Mouse (Mus musculus) embryonic facial prominence, embryonic 15.5 days (tissue): ENCODE data around the gene Cnppd1. TPM values are rescaled to one million over a fixed set of nuclear protein-coding genes. Genes with fewer than 3 reads are reported as not detected.

ENCODE experiments used
- ATAC-seq: fragments of 200-750 bp; cut with Nextera tagmentation; 2 replicates; pipeline ENCODE4 v1.8.0; 2017; ENCODE audit warnings: low read depth, moderate TSS enrichment; ENCODE audit not compliant: insufficient number of reproducible peaks, low FRiP score, low TSS enrichment
- H3K27ac ChIP-seq: fragments of 300-500 bp; sonication (generic); replicated peaks from 2 replicates; pipeline ENCODE4 v1.5.1; 2015; ENCODE audit warnings: mild to moderate bottlenecking, inconsistent platforms
- H3K27me3 ChIP-seq: fragments of 300-500 bp; sonication (generic); 2 replicates; pipeline ENCODE4 v1.6.1; 2015; ENCODE audit warnings: inconsistent platforms
- H3K36me3 ChIP-seq: fragments of 300-500 bp; sonication (generic); 2 replicates; pipeline ENCODE4 v1.6.1; 2015; ENCODE audit warnings: mild to moderate bottlenecking, inconsistent platforms
- H3K4me1 ChIP-seq: fragments of 300-500 bp; sonication (generic); 2 replicates; pipeline ENCODE4 v1.6.1; 2015; ENCODE audit warnings: inconsistent platforms
- H3K4me2 ChIP-seq: fragments of 300-500 bp; sonication (generic); replicated peaks from 2 replicates; pipeline ENCODE4 v1.6.1; 2015; ENCODE audit warnings: mild to moderate bottlenecking, inconsistent platforms
- H3K4me3 ChIP-seq: fragments of 300-500 bp; sonication (generic); replicated peaks from 2 replicates; pipeline ENCODE4 v1.5.1; 2015; ENCODE audit warnings: mild to moderate bottlenecking, inconsistent platforms
- H3K9ac ChIP-seq: fragments of 300-500 bp; sonication (generic); 2 replicates; pipeline ENCODE4 v1.6.1; 2015; ENCODE audit warnings: inconsistent platforms
- H3K9me3 ChIP-seq: fragments of 300-500 bp; sonication (generic); replicated peaks from 2 replicates; pipeline ENCODE4 v1.6.1; 2016; ENCODE audit warnings: inconsistent platforms
- WGBS: fragments of 180-500 bp; shearing (Covaris S2); methylation state at CpG from one replicate; pipeline ENCODE4 v1.1.7; 2015; 5-methylcytosine and 5-hydroxymethylcytosine counted together
- polyA plus RNA-seq: library from polyadenylated mRNA; unstranded; fragments of >200 nt; fragmentation: Nextera tagmentation; extraction: Ambion mirVana; gene quantifications from 2 replicates; pipeline ENCODE4 v1.2.1, GENCODE M21; 2015

The Cnppd1 gene
- polyA plus RNA-seq, 1 experiment from 2014 or later = 45.3 TPM

DNA sequence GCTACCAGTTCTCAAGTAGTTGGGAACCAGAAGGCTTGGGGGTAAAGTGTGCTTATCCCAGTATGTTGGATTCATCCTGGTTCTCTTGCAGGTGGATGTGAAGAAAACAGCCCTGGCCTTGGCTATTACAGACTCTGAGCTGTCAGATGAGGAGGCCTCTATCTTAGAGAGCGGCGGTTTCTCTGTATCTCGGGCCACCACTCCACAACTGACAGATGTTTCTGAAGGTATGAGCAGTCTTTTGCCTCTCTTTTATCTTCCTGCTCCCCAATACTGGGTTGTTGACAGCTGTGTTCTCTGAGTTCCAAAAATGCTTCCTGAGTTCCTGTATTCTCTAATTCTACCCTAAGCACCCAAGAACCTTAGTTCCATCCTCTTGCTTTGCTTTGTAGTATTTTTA is 3.1 kb upstream of the Cnppd1 start:
- Histone ChIP-seq H3K4me1 (peaks cover 22% of the 10 kb centered on the region), H3K9ac (no peak overlapping the region), H3K4me2 (no peak overlapping the region), H3K9me3 (no peaks in the 10 kb centered on the region), H3K36me3 (peaks cover 56% of the 10 kb centered on the region), H3K27me3 (no peaks in the 10 kb centered on the region), H3K27ac (no peak overlapping the region), H3K4me3 (no peak overlapping the region)
- WGBS = 95% methylated on average over 3 of the region's 3 CpGs
- no peak for ATAC-seq

DNA sequence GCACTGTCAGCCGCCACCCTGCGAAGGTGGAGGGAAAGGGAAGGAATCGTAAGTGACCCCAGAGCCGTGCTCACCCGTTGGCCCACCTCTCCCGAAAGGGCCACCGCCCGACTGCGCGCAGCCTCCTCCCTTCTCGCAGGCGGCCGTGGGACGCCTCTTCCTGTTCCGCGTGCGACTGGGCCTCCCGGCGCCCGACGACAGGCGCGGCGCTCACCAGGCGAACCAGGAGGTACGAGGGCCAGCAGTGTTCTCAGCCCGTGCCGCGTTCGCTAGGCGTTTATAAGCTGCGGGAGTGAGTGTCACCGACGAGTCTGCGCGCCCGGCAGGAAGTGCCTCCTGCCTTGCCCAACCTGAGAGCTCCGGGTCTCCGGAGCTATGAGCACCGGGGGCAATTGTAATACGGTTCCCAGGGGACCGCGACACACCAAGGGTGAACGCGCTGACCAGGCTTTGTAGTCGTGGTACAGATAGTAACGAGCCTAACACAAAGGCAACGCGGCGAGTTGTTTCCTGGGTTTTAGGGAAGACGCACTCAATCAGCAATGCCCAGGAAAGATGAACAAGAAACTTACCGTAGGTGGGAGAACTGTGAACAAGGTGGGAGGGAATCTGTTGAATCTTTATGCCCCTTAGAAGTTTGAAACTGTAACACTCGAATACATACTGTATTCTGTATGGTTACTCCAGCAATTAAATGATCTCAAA is 873 bp downstream of the Cnppd1 start:
- no peaks in the 10 kb centered on the region for H3K9me3 ChIP-seq
- peak overlapping the region; percentile 90 for H3K4me3 ChIP-seq
- peaks cover 58% of the 10 kb centered on the region for H3K36me3 ChIP-seq
- H3K27ac ChIP-seq = peak overlapping the region; percentile 97
- ATAC-seq = 0 out of 2 replicates have a peak, but pooled peaks have one; percentile 13
- no peaks in the 10 kb centered on the region for H3K27me3 ChIP-seq
- H3K4me2 ChIP-seq = peak overlapping the region; percentile 90
- WGBS = under 1% methylated on average over 53 of the region's 53 CpGs
- peak overlapping the region; percentile 93 for H3K9ac ChIP-seq
- H3K4me1 ChIP-seq = peaks cover 33% of the 10 kb centered on the region

DNA sequence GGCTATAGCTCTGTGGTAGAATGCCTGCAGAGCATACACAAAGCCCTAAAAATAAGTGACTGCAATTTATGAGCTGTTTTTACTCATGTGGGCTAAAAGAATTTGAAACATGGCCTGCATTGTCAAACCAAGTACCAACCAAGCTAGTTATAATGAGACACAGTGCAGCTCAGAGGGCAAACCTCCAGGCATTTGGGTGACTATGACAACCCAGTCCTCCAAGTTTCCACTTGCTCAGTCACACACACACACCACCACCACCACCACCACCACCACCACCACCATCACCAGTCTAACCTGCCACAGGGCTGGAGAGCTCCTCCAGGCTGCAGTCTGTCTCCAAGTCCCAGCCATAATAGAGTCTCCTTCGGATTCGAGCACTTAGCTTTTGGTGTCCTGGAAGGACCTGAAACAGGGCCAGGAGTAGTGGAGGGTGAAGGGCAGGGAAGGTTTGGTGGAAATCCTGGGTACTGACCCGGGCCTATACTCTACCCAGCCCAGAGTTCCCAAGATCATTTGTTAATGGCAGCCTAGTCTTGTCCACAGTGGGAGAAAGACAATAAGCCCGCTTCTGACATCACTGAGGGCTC is 1.8 kb downstream of the Cnppd1 start:
- H3K4me2 ChIP-seq = peak overlapping the region; percentile 90
- H3K27ac ChIP-seq = peak overlapping the region; percentile 97
- no peak for ATAC-seq
- WGBS = 50% methylated on average over 4 of the region's 4 CpGs
- H3K36me3 ChIP-seq = peaks cover 57% of the 10 kb centered on the region
- H3K27me3 ChIP-seq = no peaks in the 10 kb centered on the region
- H3K4me3 ChIP-seq = peak overlapping the region; percentile 90
- peak overlapping the region; percentile 93 for H3K9ac ChIP-seq
- H3K9me3 ChIP-seq = no peaks in the 10 kb centered on the region
- peaks cover 33% of the 10 kb centered on the region for H3K4me1 ChIP-seq

DNA sequence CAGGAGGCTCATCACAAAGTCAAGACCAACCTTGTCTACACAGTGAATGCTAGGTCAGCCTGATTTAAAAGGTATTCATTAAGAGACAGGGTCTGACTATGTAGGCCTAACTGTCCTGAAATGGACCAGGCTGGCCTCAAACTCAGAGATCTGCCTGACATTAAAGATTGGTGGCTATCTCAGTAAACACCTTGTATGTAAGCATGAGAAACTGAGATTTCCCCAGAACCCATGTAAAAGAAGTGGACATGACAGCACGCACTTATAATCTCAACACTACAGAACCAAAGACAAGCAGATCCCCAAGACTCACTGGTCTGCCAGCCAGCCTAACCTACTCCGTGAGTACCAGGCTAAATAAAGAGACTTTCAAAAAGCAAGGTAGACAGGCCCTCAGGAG is 4.1 kb downstream of the Cnppd1 start:
- 94% methylated on average over 2 of the region's 2 CpGs for WGBS

DNA sequence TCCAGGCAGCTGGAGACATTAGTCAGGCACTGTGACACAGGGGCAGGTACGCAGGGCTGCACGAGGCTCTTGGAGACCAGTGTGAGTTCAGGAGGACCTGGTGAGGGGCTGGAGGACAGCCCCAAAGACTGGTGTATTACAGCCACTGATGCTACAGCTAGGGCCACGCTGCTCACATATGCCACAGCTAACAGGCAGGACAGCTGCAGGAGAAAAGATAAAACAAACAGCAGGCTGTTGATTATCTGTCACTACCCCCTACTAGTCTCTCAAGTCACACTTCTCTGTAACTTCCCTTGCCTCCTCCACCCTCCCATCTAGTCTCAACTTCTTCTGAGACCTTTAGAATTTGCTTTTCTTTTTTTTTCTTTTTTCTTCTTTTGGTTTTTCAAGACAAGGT is 5.8 kb downstream of the Cnppd1 start:
- no peak overlapping the region for H3K27ac ChIP-seq
- ATAC-seq = no peak
- no peaks in the 10 kb centered on the region for H3K27me3 ChIP-seq
- H3K4me2 ChIP-seq = no peak overlapping the region
- H3K36me3 ChIP-seq = peaks cover 52% of the 10 kb centered on the region
- H3K4me1 ChIP-seq = peaks cover 23% of the 10 kb centered on the region
- no peaks in the 10 kb centered on the region for H3K9me3 ChIP-seq
- 72% methylated on average over 3 of the region's 3 CpGs for WGBS
- no peak overlapping the region for H3K9ac ChIP-seq
- H3K4me3 ChIP-seq = no peak overlapping the region

More for the DNA sequence above, 4.1 kb downstream of the Cnppd1 start:
- no peak for ATAC-seq
- Histone ChIP-seq H3K9me3 (no peaks in the 10 kb centered on the region), H3K4me3 (no peak overlapping the region), H3K36me3 (peaks cover 52% of the 10 kb centered on the region), H3K4me1 (peaks cover 24% of the 10 kb centered on the region), H3K4me2 (no peak overlapping the region), H3K27me3 (no peaks in the 10 kb centered on the region), H3K27ac (no peak overlapping the region), H3K9ac (no peak overlapping the region)

DNA sequence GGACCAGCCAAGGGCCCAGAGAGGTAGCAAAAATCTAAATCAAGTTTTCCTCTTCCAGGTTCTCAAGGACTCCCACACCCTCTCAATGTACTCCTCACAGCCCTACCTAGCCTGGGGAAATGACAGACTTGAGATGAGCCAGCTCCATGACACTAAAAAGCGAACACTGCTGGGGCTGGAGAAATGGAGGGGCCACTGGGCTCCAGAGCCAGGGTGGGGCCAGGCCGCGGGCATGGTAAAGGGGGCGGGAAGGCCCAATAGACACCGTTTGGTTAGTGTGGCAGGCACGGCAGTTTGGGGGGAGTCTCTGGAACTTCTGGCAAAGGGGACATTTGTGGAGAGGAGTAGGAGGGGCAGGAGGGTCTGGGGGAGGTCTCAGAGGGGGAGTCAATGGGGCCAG is 6.2 kb downstream of the Cnppd1 start:
- Histone ChIP-seq H3K9me3 (no peaks in the 10 kb centered on the region), H3K4me1 (peaks cover 23% of the 10 kb centered on the region), H3K4me3 (no peak overlapping the region), H3K4me2 (no peak overlapping the region), H3K27ac (no peak overlapping the region), H3K9ac (no peak overlapping the region), H3K27me3 (no peaks in the 10 kb centered on the region), H3K36me3 (peaks cover 52% of the 10 kb centered on the region)
- WGBS = 87% methylated on average over 6 of the region's 6 CpGs
- ATAC-seq = no peak

DNA sequence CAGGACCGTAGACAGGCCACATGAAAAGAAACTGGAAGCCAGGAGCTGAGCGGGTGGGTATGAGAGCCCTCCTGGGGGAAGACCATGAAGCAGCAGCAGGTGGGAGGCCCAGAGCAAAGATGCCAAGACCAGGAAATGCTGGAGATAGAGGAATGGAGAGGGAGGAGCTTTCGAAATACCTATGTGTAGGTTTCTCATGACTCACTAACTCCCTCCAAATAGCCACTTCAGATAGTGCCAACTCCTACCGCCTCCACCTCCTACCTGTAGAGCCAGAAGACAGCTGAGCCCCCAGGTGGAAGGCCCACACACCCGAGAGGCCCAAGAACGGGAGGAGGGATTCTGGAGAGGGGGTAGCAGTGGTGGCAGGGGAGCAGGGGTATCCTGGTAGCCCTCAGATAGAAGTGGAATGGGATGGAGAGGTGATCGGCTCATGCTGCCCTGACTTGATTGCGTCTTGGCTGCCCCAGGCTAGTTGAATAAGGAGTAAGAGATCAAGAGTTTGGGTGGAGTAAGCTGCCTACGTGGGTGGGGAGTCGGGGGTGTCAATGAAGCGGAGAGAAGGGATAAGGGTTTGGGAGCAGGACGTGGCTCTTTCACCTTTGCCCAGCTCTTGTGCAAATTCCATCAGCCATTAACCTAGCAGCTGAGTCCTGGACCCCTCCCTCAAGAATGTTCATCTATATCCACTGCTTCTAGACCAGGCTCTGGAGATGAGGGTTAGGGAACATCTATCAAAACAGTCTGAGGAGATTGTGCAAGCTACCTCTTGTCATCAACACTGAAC is 8.9 kb downstream of the Cnppd1 start, which contains the start of gene Slc23a3:
Slc23a3 (minus strand) TSS at position 470 of the 787 bp plus-strand sequence.
- Histone ChIP-seq H3K4me1 (0 out of 2 replicates have a peak, but pooled peaks cover 4% of the 10 kb centered on the region), H3K9me3 (no peaks in the 10 kb centered on the region), H3K27me3 (no peaks in the 10 kb centered on the region), H3K36me3 (peaks cover 40% of the 10 kb centered on the region), H3K4me3 (no peak within 1 kb of the TSS), H3K9ac (no peak within 1 kb of the TSS), H3K4me2 (no peak within 1 kb of the TSS), H3K27ac (no peak within 1 kb of the TSS)
- 54% methylated on average over 12 of the region's 12 CpGs for WGBS
- ATAC-seq = no peak

DNA sequence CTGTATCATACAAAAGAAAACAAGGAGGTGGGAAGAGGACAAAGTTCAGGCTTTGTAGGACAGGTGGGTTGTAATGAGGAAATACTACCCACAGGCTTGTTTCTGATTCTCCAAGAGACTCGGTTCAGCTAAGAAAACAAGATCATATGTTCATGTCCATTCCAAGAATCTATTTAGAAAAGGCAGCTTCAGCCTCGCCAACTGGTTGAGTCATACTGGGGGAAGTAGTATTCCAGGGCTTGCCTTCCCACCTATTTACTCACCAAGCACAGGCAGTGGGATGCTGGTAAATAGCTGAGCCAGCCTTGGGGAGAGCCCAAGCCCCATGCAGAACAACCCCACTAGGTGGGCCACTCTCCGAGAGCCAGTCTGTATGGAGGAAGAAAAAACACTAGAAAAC is 13.9 kb downstream of the Cnppd1 start:
- Histone ChIP-seq H3K27me3 (no peaks in the 10 kb centered on the region), H3K4me3 (no peak overlapping the region), H3K27ac (no peak overlapping the region), H3K9ac (no peak overlapping the region), H3K9me3 (no peaks in the 10 kb centered on the region), H3K4me2 (no peak overlapping the region), H3K4me1 (peaks cover 14% of the 10 kb centered on the region; the same call in 1 of the 2 replicates), H3K36me3 (no peaks in the 10 kb centered on the region)
- WGBS = 77% methylated on average over 3 of the region's 3 CpGs
- ATAC-seq = no peak

DNA sequence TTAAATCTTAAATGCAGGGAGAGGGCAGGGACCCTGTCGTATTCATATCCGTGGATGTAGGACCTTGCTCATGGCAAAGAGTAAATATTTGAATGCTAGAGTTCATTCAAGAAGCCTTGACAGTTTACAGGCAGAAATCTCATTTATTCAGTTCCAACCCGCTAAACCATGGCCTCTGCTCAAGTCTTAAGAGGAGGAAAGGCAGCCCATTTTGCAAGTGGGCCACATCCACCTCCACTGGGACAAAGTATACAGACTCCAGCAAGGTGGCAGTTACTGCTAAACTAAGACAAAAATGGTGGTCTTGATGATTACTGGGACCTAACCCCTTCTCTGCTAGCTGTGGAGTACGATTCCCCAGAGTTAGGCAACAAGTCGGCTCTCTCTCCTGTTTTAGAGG is 17.1 kb downstream of the Cnppd1 start:
- H3K4me3 ChIP-seq = peak overlapping the region; percentile 66
- peaks cover 10% of the 10 kb centered on the region; the same call in 1 of the 2 replicates for H3K4me1 ChIP-seq
- peak overlapping the region; percentile 99 for H3K27ac ChIP-seq
- H3K36me3 ChIP-seq = no peaks in the 10 kb centered on the region
- H3K9ac ChIP-seq = peak overlapping the region; percentile 52; the same call in 1 of the 2 replicates
- no peaks in the 10 kb centered on the region for H3K9me3 ChIP-seq
- H3K4me2 ChIP-seq = peak overlapping the region; percentile 63
- H3K27me3 ChIP-seq = no peaks in the 10 kb centered on the region
- no peak for ATAC-seq
- 37% methylated on average over 5 of the region's 5 CpGs for WGBS

DNA sequence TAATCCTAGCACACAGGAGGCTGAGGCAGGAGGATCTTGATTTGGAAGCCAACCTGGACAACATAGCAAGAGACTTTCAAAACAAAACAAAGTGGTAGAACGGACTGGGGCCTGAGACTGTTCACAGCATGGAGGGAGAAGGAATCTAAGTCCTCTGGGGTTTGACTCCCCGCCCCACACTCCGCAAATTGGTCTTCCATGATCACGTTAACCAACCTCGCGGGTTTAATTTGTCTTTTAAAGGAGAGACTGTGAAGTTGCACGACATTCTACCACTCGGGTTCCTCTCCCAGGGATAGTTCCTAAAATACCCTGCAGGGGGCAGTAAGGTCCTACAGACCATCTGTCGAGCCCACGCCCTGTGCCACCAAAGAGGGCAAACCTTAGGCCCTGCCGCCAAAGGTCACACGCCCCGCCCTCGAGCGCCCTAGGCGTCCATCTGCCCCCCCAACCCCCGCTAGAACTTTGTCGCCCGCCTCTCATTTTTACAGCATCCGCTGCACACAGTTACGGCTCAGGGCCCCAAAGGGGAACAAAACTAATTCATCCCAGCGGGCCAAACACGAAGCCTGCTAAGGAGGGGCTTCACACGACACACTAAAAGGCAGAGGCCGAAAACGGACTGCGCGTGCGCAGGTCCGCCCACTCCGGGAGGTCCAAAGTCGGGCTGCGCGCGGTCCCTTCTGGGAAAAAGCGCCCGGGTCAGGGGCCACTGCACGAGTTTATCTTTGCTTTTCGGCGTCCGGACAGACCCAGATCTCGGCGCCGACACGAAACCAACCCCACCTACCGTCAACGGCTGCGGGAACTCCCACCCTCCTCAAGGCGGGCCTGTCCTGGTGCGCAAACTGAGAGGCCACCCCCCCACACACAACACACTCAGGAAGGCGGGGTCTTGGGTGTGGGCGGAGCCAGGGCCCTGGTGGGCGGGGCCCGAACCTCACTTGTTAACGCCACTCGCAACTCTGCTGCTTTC is 17.9 kb downstream of the Cnppd1 start, which contains the start of gene Nhej1:
Nhej1 (minus strand) TSS at position 855 of the 976 bp plus-strand sequence.
- Histone ChIP-seq H3K9me3 (no peaks in the 10 kb centered on the region), H3K9ac (peak within 1 kb of the TSS; percentile 52), H3K36me3 (no peaks in the 10 kb centered on the region), H3K27me3 (no peaks in the 10 kb centered on the region), H3K27ac (peak within 1 kb of the TSS; percentile 99), H3K4me2 (peak within 1 kb of the TSS; percentile 63), H3K4me1 (peaks cover 10% of the 10 kb centered on the region; the same call in 1 of the 2 replicates), H3K4me3 (peak within 1 kb of the TSS; percentile 66)
- peak; percentile 97 for ATAC-seq
- 1% methylated on average over 56 of the region's 56 CpGs for WGBS
